Mouse (Mus musculus) thymus, adult 2 months (tissue): ENCODE data around the gene Uqcc2.

Experiments
- CTCF ChIP-seq: fragments of 200-500 bp; IDR thresholded peaks from 2 replicates; pipeline ENCODE4 v1.5.1; 2012; ENCODE audit warnings: mild to moderate bottlenecking, control low read depth, low read length, moderate library complexity, borderline replicate concordance; ENCODE audit not compliant: control insufficient read depth, poor library complexity, insufficient read depth; ENCODE audit errors: extremely low read depth
- POLR2A ChIP-seq: fragments of 200-500 bp; IDR thresholded peaks from 2 replicates; pipeline ENCODE4 v1.6.1; 2012; ENCODE audit warnings: mild to moderate bottlenecking, low read length, control low read depth, moderate library complexity; ENCODE audit not compliant: control insufficient read depth, poor library complexity, insufficient read depth; ENCODE audit errors: extremely low read depth

DNA sequence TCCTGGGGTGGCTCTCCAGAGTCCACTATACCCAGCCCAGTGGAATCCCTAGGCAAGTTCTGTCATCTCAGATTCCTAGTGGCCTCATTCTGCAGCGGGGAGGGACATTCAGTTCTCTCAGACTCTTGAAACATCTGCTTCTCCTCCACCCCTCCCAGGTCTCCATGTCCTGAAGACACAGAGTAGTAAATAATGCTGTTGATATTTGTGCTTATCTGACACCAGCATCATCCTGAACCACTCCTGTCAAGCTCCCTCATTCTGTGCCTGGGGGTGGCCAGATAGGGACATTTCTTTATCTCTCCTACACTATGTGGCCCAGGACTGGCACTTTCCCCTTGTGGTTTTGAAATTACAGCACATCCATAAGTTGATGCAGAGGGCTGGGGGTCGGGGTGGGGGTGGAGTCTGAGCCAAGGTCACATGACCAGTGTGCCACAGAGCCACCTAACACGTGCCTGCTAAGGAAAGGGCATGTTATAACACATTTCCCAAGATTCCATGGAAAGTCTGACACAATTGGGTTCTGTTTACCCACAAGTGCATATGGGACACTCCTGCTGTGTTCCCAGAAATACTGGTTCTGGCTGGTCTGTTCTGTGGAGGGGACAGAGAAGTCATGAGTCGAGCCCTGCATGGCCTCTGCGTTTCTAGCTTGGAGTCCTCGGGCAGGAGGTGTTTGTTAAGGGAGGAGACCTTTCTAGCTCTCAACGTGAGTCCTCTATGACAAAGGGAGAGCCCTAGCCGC lies 19.4 kb upstream of the Uqcc2 start:
- TF ChIP-seq POLR2A (no peak), CTCF (no peak)
